Mouse (Mus musculus): ENCODE results near the gene Gm4869.

The Gm4869 gene

DNA sequence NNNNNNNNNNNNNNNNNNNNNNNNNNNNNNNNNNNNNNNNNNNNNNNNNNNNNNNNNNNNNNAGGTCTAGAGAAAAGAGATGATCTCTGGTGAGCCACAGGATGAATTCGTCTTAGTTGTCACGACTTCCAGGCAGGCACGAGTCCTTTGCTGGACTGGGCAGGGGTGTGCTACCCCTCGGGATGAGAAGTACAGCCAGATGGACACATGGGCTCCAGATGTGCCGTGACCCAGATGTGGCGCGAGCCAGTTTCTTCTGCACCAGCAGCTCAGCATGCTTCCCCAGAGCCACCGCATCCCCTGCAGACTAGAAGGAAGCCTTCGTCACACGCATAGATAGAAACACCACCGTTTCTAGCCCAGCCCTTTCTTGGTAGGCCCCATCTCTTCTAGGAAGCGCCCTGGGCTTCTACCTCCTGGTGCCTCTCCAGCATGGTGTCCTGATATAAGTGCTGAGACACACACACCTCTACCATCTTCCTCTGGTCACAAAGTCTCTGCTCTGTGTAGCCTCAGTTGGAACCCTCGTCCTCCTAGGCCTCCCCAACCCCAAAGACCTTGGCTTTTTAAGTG is 92.8 kb downstream of the Gm4869 start:
- no peak for DNase-seq

DNA sequence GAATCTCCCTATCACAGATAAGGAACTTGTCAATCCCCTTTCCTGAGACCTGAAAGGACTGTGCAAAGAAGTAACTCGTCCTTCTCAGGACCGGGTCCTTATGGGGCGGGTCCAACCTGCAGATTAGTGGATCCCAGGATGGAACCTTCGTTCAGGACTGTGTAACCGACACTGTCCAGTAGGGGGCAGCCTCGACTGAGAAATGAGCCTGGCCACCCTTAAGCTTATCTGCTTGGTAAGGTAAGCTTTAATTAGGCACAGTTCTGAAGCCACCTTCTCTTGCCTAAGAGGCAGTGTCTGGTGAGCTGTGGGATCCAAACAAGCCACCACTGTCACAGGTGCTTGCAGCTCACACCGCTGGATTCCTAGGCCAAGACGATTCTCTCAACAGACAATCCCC is 94.7 kb downstream of the Gm4869 start:
- DNase-seq = peak; percentile 92 to 93

GRCm38 (mm10) chr5:140542811-140543575 is 97.5 kb downstream of the Gm4869 start:
- DNase-seq = no peak
